Mouse (Mus musculus) adrenal gland, postnatal 14 days (tissue): ENCODE results near the gene Ydjc. TPM values are rescaled to one million over a fixed set of nuclear protein-coding genes. Genes with fewer than 3 reads are reported as not detected.
A peak's percentile ranks its signal among the peaks of the same experiment; 100 is the strongest.

Experiments
- DNase-seq: peaks from one replicate; pipeline ENCODE4 v3.0.0; 2021; ENCODE audit warnings: mixed read lengths
- long read RNA-seq, 2 experiments: library from polyadenylated mRNA; stranded (forward); transcript quantifications; one replicate each; pipeline ENCODE4 v2.0.0; 2021
- total RNA-seq: library from RNA; stranded (reverse); gene quantifications from 2 replicates; pipeline ENCODE4 v1.2.3, GENCODE M21; 2021

The Ydjc gene
- 3.4 and 4.1 TPM in 2 replicates for total RNA-seq
- long read RNA-seq, experiment 1, transcript Ydjc-201 (5 exons, 1,297 nt) = major isoform, 6 of 10 reads
- long read RNA-seq, experiment 1, partial matches to known transcripts = 1 of 10 reads
- long read RNA-seq, experiment 1, other reads (novel, unspliced or antisense) = 3 of 10 reads
- long read RNA-seq, experiment 2, partial matches to known transcripts = 1 of 5 reads
- long read RNA-seq, experiment 2, other reads (novel, unspliced or antisense) = 0 of 5 reads

DNA sequence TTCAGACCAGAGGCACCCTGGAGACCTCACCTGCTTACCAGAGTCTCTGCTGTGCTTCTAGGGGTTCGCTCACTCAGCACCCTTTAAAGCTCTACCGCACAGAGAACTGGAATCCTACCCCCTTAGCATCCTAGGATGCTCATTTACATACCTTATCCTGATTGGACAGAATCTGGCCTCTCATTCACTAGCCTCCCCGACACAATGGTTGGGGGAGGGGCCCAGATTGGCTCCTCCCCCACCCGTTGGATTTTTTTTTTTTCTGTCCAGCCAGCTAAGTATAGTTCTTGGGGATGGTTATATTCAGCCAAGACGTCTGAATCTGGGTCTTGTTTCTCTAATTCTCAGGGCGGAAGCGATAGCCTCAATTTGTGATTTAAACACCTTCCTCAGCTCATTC, at the start of gene Ydjc:
Gene Ydjc (plus strand): TSS at position 283 of the 400 bp plus-strand sequence.
- no peak for DNase-seq

DNA sequence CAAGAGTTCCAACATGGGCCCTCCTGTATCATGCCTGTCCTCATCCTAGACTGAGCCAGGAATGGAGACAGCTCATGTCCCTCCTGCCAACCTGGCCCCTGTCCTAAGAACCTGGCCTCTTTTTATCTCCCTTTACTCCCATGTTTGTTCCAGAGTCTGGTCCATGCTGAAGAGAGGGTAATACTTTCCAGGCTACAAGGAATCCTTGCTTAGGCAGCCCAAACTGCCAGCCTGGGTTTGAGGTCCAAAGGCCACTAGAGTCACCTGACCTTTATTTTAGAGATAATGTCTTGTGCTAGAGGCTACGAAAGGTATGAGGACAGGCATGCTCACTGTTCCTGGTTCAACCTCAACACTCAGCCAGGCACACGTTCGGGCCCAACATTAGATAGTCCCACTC, 47.5 kb upstream of the Ydjc start:
- no peak for DNase-seq

DNA sequence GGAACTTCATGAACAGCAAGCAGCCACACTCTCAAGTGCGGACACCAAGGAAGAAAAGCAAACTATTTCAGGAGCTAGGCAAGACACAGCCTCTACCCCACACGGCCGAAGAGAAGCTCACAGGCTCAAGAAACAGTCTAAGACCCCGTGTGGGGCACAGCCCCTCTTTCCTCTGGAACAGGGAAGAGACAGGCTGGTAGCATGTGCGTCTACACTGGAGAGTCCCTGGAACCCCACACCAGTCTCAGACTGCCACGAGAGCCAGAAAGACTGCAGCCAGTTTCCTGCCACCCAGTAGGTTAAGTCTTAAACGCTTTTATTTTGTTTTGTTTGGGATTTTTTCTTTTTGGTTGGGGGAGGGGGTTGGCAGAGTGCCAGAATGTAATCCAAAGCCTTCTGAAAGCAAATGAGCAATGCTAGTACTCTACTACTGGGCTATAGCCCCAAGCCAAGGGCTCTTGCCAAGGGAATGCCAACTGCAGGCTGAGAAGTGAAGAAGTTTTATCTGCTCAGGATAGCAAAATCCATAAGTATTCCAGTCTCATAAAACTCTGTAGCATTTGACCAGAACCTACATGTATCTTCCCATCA, 41.7 kb upstream of the Ydjc start:
- peak; percentile 35 for DNase-seq

DNA sequence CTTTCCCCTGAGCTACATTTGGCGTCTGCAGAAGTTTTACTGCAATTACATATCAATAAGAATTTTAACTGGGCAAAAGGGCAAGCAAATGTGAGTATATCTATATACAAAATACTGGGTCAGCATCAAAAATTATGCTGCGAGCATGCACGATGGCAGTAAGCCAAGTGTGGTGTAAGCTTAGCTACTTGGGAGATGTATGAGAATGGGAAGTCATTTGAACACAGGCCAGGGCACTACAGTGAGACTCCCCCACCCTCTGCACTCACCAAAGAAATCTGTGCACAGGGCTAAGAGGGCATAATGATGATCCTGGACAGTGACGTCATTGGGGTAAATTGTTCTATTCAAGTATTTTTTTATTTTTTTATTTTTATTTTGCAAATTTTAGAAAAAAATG, 39.8 kb upstream of the Ydjc start:
- no peak for DNase-seq

DNA sequence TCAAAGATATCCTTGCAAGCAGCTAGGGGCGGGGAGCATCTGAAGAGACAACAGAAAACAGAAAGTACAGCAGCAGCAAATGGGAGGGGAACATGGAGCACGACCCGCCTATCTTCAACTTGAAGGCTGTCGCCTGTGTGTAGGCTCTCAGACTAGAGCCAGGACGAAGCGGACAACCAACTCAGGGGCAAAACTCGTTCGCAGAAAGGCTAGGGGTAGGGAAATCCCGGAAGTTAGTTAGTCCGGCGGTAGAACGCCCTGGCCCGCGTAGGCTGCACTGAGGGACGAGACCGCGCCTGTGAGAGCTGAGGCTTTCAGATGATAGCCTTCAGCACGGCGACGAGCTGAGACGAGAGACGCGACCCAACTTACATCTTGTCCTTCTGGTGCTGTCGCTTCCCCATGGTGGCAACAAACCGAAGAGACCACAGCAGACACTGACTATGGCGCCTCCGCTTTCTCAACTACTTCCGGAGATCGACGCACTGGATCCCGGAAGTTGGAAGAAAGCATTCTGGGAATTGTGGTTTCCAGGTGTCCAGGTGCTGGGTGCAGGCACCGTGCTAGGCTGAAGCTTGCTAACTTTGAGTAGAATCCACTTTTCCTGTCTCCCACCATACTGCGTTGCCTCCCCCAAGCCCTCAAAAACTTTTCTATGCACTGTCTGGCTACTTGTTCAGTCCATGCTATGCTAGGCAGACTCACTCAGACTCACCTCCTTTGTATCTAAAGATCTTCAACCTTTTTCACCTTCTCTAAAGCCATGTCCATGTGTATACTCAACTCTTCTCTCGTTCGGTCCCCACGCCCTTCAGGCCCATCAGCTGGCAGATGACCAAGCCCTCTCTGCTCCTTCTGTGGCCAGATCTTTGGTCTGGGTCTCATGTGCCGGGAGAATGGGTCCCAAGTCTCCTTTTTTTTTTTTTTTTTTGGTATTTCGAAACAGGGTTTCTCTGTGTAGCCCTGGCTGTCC, 33.4 kb upstream of the Ydjc start, which contains the start of gene Ppil2:
Gene Ppil2 (minus strand): TSS at position 487 of the 973 bp plus-strand sequence.
- peak; percentile 81 for DNase-seq

DNA sequence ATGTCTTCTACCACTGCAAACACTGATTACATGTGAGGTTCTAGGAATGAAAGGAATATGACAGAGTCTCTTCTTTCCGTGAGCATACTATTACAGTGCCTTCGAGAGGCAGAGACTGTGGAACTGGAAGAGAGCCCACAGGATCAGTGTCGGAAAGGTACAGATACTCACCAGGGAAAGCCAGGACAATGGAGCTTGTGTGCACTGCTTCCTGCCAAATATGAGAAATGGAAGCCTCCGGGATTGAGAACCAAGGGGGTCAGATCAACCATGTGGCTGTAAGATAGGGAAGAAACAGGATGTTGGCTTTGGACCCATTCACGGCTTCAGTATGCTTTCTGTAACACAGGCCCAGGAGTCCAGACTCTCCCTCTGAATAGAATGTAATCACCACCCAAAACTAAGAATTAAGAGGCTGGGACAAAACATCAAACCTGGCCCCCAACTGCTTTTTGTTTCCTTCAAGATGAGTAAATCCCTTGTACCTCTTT, 27.1 kb upstream of the Ydjc start:
- no peak for DNase-seq

DNA sequence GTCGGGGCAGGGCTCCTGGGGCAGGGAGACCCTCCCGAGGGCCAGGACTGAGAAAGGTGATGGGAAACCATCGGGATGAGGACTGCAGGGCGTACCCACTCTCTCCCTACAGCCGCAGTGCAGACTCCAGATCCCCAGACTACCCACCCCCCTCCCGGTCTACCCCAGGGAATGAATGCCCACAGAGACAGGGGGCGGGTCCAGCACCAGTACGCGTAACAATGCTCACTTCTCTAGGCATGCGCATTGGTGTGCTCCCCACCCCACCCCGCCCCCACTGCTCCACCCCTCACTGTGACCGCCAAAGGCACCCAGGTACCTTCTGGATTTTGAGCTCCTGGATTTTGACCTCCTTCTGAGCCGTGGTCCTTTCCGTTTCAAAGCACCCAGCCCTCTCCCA, 22.9 kb upstream of the Ydjc start:
- DNase-seq = no peak

DNA sequence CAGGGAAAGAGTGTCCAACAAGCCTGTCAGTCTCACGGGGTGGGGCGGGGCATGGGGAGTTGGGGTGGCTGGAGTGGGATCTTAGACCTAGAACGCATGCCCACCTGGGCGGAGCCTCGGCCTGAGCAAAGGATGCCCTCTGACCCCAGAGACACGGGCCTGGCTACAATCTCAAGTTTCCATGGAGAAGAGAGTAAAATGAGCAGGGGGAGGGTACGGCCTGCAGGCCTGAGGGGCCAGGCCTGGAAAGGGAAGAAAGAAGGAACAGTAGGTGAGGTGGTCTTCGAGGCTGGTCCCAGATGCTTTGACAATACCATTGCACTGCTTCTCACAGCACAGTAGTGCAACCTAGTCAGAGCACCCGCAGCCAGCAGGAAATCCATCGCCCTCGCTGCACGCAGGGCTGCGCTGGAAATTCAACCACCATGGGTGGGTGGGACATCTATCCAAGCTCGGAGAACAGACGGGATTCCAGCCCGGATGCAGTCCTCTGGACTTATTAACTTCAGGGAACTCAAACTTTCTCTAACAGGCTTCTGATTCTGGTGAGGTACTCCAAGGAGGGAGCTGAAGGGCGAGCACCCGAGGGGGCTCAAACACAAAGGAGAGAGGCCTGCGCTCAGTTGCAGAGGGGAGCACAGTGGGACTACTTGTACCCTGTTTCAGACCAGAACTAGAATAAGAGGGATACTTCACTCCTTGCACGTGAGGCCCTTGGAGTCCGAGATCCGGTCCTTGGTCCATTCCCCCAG, 20.1 kb upstream of the Ydjc start:
- no peak for DNase-seq

DNA sequence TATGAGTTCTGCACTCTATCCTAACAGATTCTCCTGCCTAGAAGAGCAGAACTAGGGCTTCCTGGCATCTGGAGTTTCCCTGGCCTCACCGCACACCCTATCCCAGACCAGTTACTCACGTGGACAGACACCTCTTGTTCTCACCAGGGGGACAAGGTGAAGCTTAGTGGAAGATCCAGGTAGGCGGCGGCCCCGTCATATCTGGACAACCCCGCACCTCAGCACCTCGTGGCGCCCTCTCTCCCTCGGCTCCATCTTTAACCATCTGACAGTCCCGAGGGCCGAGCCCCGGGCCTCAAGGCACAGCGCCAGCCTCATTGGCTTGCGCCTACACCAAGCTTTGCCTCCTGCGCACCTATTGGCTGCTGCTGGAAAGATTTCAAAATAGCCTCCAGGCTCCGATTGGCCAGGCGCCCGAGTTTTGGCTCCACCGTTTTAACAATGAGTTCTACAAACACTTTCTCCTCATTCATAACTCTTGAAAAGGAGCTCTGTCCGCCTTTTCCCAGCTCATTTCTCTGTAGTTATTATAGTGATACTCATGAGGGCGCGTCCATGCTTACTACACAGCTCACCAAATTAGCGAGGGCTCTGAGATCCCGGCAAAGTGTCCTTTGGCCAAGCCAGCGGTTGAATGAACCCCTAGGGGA, 19.4 kb upstream of the Ydjc start, which contains the start of gene 2610318N02Rik:
Gene 2610318N02Rik (minus strand): TSS at position 297 of the 650 bp plus-strand sequence.
- DNase-seq = peak; percentile 90

DNA sequence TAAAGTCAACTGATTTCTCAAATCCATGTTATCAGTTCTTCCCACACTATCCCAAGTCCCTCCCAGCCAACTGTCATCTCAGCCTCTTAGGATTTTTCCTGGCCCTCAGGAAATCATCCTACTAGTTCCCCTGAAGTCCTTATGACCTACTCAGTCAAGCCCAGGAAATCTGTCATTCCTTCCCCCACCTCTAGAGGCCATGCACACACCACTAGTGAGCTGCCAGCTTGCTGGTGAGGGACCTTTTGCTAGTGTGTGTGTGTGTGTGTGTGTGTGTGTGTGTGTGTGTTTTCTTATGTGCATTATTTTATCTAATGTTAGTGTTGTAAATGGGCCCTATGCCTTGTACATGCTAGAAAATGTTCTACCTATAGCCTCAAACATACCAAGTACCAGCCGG, 17.1 kb upstream of the Ydjc start:
- peak; percentile 72 for DNase-seq

DNA sequence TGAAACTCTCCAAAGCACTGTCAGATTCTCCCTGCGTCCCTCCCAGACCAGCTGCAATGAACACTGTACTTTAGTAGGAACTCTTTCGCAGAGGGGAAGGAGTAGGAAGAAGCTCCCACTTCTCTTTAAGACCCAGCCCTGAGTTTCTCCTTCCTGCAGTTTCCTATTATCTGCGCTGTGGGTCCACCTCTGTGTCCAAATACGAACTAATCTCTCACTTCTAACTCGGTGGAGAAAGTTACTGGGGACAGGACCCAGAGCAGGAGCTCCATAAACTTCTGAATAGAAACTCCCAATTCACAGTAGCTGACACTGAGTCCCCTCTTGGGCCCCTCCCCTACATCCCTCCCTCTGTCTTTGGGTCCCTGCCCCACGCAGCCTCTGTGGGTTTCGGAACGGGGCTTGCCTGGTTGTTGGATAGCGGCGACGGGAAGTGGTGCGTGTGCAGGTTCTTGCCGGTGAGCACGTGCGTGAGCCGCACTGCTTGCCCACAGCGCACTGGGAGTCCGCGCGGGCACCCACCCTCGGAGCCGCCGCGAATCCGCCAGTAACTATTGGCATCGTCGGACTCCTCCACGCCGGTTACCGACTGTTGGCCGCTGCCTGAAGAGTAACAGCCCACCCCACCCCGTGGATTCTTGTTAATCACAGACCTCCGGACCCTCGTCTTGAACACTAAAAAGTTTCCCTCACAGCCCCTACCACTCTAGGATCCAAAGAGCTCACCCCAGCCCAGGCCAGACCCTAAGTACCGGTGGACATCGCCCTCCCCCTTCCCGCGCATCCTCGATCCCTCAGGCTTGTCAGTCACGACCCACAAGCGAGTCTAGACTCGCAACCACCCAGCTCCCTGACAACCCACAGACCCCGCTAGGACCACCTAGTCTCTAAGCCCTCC, 13.0 kb upstream of the Ydjc start:
- peak; percentile 27 for DNase-seq

DNA sequence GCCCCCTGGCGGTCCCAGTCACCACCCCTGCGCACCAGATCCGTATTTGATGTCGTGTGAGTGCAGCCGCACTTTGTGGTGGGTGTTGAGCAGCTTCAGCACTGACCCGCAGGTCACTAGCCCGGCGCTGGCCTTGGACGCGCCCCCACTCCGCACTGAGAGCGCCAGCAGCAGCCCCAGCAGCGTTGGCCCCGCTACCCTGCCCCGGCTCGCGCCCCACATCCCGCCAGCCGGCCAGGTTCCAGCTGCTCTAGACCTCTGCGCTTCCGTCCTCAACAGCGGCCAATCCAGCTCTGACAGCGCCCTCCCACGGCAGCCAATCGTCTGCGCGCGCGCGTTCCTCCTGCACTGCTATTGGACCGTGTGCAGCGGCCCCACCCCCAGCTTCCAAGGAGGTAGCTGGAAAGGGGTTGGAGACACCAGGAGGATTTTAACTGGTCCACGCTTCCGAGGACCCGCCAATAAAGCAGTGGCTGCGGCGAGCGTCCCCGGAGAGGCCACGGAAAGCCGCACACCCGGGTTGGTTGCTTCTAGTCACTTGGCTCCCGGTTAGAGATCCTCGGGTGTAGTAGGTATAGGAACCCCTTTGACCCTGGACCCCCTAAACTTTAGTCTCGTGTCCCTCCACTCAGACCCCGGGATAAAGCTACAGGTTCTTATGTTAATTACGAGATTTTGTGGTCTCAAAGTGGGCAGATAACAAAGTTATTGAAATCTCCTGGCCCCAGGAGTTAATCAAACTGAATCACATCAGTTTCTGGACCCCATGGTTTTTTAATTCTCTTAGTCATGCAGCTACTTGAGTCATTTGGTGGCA, 12.1 kb upstream of the Ydjc start, which contains the start of gene Sdf2l1:
Gene Sdf2l1 (minus strand): TSS at position 295 of the 817 bp plus-strand sequence.
- peak; percentile 98 for DNase-seq

DNA sequence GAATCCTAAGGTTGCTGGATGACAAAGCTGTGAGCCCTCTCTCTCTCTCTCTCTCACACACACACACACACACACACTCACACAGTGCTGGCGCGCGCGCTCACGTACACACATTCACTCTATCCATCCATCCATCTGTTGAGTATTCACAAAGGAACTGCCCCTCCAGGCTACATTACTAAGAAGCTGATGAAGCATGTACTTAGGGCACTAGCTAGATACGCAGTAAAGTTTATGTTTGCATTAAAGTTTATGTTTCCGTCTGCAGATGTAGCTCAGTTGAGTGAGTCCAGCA, 11.6 kb upstream of the Ydjc start:
- DNase-seq = no peak

DNA sequence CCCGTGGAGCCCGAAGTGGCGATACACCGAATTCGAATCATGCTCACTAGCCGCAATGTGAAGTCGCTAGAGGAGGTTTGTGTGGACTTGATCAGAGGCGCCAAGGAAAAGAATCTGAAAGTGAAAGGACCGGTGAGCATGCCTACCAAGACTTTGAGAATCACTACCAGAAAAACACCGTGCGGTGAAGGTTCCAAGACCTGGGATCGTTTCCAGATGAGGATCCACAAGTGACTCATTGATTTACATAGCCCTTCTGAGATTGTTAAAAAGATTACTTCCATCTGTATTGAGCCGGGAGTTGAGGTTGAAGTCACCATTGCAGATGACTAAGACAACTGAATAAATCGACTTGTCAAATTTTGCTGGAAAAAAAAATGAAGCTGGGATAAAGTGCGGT, 7.1 kb upstream of the Ydjc start:
- DNase-seq = peak; percentile 22

DNA sequence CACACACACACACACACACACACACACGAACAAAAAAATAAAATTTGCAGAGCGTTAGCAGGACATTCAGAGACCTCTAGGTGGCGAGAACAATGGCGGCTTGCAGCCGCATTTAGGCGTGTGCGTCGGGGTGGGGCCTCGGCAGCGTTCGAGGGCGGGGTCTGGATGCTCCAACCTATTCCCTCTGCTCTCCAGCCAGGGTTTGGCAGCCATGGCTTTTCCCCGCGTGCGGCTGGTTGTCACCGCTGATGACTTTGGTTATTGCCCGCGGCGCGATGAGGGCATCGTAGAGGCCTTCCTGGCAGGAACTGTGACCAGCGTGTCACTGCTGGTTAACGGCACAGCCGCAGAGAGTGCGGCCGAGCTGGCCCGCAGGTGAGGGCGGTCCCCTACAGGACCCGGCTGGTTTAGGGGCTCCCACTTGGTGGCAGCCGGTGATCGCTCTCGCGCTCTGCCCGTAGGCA, 2.4 kb downstream of the Ydjc start, which contains the start of gene Ccdc116:
Gene Ccdc116 (minus strand): TSS at position 458 of the 464 bp plus-strand sequence.
- peak; percentile 89 for DNase-seq

DNA sequence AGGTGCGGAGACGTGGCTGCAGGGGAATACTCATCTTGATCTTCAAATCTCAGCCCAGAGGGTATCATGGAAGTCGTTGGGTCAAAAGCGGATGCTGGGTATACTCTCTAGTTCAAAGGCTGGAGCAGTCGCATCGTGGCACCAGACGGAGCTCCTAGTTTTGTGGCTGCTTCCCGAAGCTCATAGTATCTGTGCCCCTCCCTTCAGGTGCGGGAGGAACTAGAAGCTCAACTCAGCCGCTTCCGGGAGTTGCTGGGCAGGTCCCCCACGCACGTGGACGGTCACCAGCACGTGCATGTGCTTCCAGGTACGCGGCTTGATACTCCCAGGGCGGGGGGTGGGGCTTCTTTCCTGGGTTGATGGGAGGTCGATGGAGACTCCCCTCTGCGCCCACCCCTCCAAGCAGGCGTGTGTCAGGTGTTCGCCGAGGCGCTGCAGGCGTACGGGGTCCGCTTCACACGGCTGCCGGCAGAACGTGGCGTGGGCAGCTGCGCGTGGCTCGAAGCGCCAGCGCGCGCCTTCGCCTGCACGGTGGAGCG, 3.0 kb downstream of the Ydjc start:
- DNase-seq = peak; percentile 33

DNA sequence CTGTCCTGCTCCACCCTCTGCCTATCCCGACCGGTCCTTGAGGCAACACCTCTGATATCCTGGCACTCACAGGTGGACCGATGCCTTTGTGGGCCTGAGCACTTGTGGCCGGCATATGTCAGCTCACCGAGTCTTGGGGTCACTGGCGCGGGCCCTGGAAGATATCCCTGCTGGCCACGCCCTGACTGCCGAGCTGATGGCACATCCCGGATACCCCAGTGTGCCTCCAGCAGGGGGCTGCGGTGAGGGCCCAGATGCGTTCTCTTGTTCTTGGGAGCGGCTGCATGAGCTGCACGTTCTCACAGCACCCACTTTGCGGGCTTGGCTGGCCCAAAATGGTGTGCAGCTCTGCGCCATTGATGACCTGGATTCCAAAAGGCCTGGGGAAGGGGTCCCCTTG, 3.7 kb downstream of the Ydjc start:
- peak; percentile 34 for DNase-seq

DNA sequence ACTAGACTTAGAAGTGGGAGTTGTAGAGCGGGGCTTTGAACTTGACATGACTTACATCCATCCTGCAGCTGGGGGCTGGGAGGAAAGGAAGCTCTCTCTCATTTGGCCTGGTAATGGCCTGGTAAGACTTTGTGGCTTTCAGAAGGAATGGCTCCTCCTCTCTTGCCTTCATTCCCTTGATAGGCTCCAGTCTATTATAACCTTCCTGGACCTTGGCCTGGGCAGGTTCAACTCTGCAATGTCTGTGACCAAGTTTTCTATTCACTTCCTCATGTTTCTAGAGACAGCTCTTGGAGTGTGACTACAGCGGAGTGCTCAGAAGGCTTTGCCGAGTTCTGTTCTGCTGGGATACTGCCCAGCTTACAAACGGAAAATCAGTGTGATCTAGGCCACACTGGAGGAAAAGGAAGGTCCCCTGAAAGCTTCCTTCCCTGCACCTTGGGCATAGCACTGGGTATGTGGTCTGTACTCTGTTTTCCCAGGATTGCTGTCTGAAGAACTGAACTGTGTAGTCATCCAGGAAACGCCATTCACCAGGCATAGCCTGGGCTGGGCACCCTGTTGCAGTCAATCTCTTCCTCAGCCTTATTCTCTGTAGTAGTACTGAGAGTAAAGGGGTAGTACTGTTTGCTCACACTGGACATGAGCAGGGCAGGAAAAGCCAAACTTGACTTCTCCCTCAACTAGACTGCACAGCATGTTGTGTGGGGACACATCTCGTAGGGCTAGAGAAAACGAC, 6.3 kb downstream of the Ydjc start:
- DNase-seq = no peak
